Mouse (Mus musculus) neutrophil, adult 65 days (primary cell): ENCODE results near the gene Ick. TPM values are rescaled to one million over a fixed set of nuclear protein-coding genes. Genes with fewer than 3 reads are reported as not detected.

Experiments
- total RNA-seq: library from RNA; stranded (reverse); gene quantifications from 2 replicates; pipeline ENCODE4 v1.2.4, GENCODE M21; 2023

Gene Ick
- total RNA-seq: 2.2 and 2.6 TPM in 2 replicates

DNA sequence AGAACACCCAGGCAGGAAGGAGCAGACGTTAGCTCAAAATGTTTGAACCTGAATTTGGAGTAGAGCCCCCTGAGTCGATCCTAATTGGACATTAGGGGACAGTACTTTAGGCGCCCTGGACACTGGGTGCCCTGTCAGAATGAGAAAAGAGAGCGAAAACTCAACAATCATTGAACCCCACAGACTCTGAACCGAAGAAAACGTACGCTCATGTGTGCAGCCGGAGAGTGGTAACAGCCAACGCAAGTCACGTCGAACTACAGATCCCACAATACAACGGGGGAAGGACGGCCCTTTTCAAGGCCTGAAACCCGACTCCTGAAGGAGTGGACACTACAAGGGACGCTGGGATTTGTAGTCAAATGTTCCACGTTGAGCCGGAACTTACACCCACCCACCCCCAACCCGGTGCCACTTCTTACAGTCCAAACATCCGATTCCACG, at the start of gene Ick, which contains the start of gene Fbxo9:
Gene Ick, plus strand, starts transcription at position 397 of the 444 bp plus-strand sequence.
Gene Fbxo9, minus strand, starts transcription at position 270 of the 444 bp plus-strand sequence.

GRCm38 (mm10) chr9:78182474-78182873, 73.5 kb downstream of the Ick start, which contains the start of gene Gsta4:
Gene Gsta4 (plus strand): TSS chr9:78182774.

Other genes with a start within 250 kb of the Ick start
- 29.8 and 38.1 TPM in 2 replicates for gene Elovl5, start 191.8 kb upstream of the Ick start, total RNA-seq
- not detected in 2 replicates for gene Gcm1, start 57.3 kb upstream of the Ick start, total RNA-seq
- 28.8 and 29.7 TPM in 2 replicates for gene Fbxo9, start 127 bp upstream of the Ick start, total RNA-seq
- not detected in 2 replicates for gene Gsta4, start 73.6 kb downstream of the Ick start, total RNA-seq
- gene Gsta1, start 121.5 kb downstream of the Ick start, total RNA-seq: not detected in 2 replicates
- not detected in 2 replicates for gene Gm3776, start 147.9 kb downstream of the Ick start, total RNA-seq
- gene Gm10639, start 180.7 kb downstream of the Ick start, total RNA-seq: not detected in 2 replicates
- gene Omt2a, start 205.6 kb downstream of the Ick start, total RNA-seq: not detected in 2 replicates
- gene Omt2b, start 218.4 kb downstream of the Ick start, total RNA-seq: not detected in 2 replicates
- gene Gsta2, start 246.6 kb downstream of the Ick start, total RNA-seq: not detected in 2 replicates